Mouse (Mus musculus): ENCODE results near the gene Mcmbp. TPM values are rescaled to one million over a fixed set of nuclear protein-coding genes. Genes with fewer than 3 reads are reported as not detected.

Gene Mcmbp
- polyA plus RNA-seq (2015; fragmentation: Nextera tagmentation; extraction: Ambion mirVana): 53.4 and 57.9 TPM in 2 replicates

GRCm38 (mm10) chr7:128740334-128740733 lies at the start of gene Mcmbp:
TSS of gene Mcmbp (minus strand) at chr7:128740495.
- Histone ChIP-seq H3K9me3 (no peaks in the 10 kb centered on the region), H3K4me2 (replicated peaks) (peak within 1 kb of the TSS; percentile 73), H3K27ac (peak within 1 kb of the TSS; percentile 84), H3K27me3 (replicated peaks) (no peaks in the 10 kb centered on the region), H3K9ac (peak within 1 kb of the TSS; percentile 98), H3K36me3 (no peaks in the 10 kb centered on the region), H3K4me3 (replicated peaks) (peak within 1 kb of the TSS; percentile 99), H3K4me1 (replicated peaks) (peaks cover 10% of the 10 kb centered on the region)
- peak; percentile 89 for ATAC-seq
- WGBS: under 1% methylated on average over 35 of the region's 35 CpGs

GRCm38 (mm10) chr7:128790045-128790444 lies 49.8 kb upstream of the Mcmbp start:
- Histone ChIP-seq H3K9ac (no peak overlapping the region), H3K4me2 (replicated peaks) (no peak overlapping the region), H3K4me1 (replicated peaks) (no peaks in the 10 kb centered on the region), H3K36me3 (peaks cover 5% of the 10 kb centered on the region; the same call in 1 of the 2 replicates), H3K27ac (no peak overlapping the region), H3K9me3 (no peaks in the 10 kb centered on the region), H3K4me3 (replicated peaks) (no peak overlapping the region), H3K27me3 (replicated peaks) (no peaks in the 10 kb centered on the region)
- 80% methylated on average over 4 of the region's 4 CpGs for WGBS
- no peak for ATAC-seq

GRCm38 (mm10) chr7:128781846-128782245 lies 41.6 kb upstream of the Mcmbp start:
- no peak overlapping the region for H3K4me3 ChIP-seq (replicated peaks)
- no peak overlapping the region for H3K4me2 ChIP-seq (replicated peaks)
- no peak overlapping the region for H3K9ac ChIP-seq
- 89% methylated on average over 3 of the region's 3 CpGs for WGBS
- no peaks in the 10 kb centered on the region for H3K9me3 ChIP-seq
- peaks cover 30% of the 10 kb centered on the region for H3K36me3 ChIP-seq
- no peaks in the 10 kb centered on the region for H3K4me1 ChIP-seq (replicated peaks)
- H3K27me3 ChIP-seq (replicated peaks): no peaks in the 10 kb centered on the region
- no peak for ATAC-seq
- no peak overlapping the region for H3K27ac ChIP-seq

DNA sequence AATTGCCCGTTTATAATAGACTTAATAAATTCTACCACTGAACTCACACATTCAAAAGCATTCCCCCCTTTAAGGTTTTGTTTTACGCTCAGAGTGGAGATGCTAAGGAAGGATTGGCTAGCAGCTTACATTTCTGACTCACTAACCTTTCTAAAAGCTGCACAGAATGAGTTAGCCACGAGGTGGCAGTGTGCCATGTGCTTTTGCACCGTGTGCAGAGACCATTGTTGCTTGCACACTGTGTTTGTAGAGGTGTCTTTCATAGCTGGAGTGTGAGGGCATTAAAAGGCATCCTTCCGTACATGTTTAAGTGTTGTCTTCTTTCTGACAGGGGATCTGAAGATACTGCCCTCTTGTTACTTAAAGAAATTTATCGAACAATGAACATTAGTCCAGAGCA lies 39.0 kb upstream of the Mcmbp start:
- H3K4me3 ChIP-seq (replicated peaks): no peak overlapping the region
- 49% methylated on average over 6 of the region's 6 CpGs for WGBS
- H3K4me1 ChIP-seq (replicated peaks): no peaks in the 10 kb centered on the region
- no peak overlapping the region for H3K27ac ChIP-seq
- ATAC-seq: no peak
- no peak overlapping the region for H3K9ac ChIP-seq
- no peaks in the 10 kb centered on the region for H3K27me3 ChIP-seq (replicated peaks)
- peaks cover 37% of the 10 kb centered on the region for H3K36me3 ChIP-seq
- no peaks in the 10 kb centered on the region for H3K9me3 ChIP-seq
- H3K4me2 ChIP-seq (replicated peaks): no peak overlapping the region

- H3K4me1 ChIP-seq (replicated peaks): no peaks in the 10 kb centered on the region
- no peak overlapping the region for H3K4me3 ChIP-seq (replicated peaks)
- peaks cover 46% of the 10 kb centered on the region for H3K36me3 ChIP-seq
- no peak for ATAC-seq
- no peaks in the 10 kb centered on the region for H3K27me3 ChIP-seq (replicated peaks)
- H3K9ac ChIP-seq: no peak overlapping the region
- H3K4me2 ChIP-seq (replicated peaks): no peak overlapping the region
- no peaks in the 10 kb centered on the region for H3K9me3 ChIP-seq
- 83% methylated on average over 6 of the region's 6 CpGs for WGBS
- no peak overlapping the region for H3K27ac ChIP-seq
These were observed 36.9 kb upstream of the Mcmbp start for GRCm38 (mm10) chr7:128777201-128777600.

DNA sequence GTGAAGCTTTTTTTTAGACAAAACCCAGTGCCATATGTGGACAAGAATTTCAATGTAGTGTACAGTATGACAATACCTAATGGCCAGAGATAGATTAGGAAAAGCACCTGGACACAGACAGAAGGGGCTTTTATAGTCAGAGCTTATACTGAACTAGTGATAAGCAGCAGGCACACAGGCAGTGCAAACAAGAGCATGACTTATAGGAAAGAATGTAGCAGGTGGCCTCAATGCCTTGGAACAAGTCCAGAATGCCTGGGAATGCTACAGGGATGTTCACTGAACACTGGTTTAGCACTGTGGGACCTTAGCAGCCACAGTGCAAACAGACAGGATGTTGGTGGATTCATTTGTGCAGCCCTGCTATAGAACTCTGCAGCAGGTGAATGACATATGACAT lies 26.4 kb upstream of the Mcmbp start:
- peak; percentile 63 for ATAC-seq
- Histone ChIP-seq H3K27ac (no peak overlapping the region), H3K9me3 (no peaks in the 10 kb centered on the region), H3K4me3 (replicated peaks) (no peak overlapping the region), H3K9ac (no peak overlapping the region), H3K36me3 (peaks cover 30% of the 10 kb centered on the region), H3K4me1 (replicated peaks) (no peaks in the 10 kb centered on the region), H3K4me2 (replicated peaks) (no peak overlapping the region), H3K27me3 (replicated peaks) (no peaks in the 10 kb centered on the region)

- ATAC-seq: no peak
- no peak overlapping the region for H3K9ac ChIP-seq
- H3K4me1 ChIP-seq (replicated peaks): no peaks in the 10 kb centered on the region
- H3K27me3 ChIP-seq (replicated peaks): no peaks in the 10 kb centered on the region
- WGBS: 89% methylated on average over 4 of the region's 4 CpGs
- no peak overlapping the region for H3K27ac ChIP-seq
- H3K4me3 ChIP-seq (replicated peaks): no peak overlapping the region
- H3K9me3 ChIP-seq: no peaks in the 10 kb centered on the region
- H3K36me3 ChIP-seq: peaks cover 45% of the 10 kb centered on the region
- no peak overlapping the region for H3K4me2 ChIP-seq (replicated peaks)
These were observed 18.7 kb upstream of the Mcmbp start for GRCm38 (mm10) chr7:128758948-128759347.

DNA sequence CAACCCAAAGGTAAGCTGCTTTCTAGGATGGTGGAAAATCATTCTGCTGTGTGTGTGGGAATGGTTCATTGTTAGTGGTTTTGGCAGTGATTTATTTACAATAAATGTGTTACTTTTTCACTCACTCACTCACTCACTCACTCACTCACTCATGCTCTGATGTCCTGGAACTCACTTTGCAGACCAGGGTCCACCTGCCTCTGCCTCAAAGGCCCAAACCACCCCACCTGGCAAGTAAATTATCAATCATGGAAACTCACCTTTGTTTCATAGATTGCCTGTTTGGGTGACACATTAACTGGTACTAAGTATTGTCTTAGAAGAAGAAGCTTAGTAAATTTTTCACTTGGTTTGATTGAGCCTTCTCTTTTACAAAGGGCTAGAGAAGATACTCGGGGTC lies 15.1 kb upstream of the Mcmbp start:
- Histone ChIP-seq H3K27ac (no peak overlapping the region), H3K9me3 (no peaks in the 10 kb centered on the region), H3K4me2 (replicated peaks) (no peak overlapping the region), H3K36me3 (peaks cover 33% of the 10 kb centered on the region), H3K4me1 (replicated peaks) (no peaks in the 10 kb centered on the region), H3K27me3 (replicated peaks) (no peaks in the 10 kb centered on the region), H3K4me3 (replicated peaks) (no peak overlapping the region), H3K9ac (no peak overlapping the region)
- 82% methylated on average over 1 of the region's 1 CpGs for WGBS
- no peak for ATAC-seq

DNA sequence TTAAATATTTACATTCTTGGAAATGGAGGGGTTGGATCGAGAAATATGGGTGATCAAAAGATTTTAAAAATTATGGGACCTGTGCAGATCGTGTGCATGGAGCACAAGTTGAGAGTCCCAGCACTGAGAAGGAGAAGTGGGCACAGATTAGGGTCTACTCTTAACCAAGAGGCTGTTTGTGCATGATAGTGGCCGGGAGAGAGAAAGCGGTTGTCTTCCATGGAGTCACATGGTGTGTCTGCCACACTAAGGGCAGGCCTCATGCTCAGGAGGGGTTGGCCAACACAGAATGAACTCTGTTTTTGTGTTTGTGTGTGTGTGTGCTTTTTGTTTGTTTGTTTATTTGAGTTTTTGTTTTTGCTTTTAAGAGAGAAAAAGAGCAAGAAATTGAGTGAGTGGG lies 11.7 kb upstream of the Mcmbp start:
- peaks cover 25% of the 10 kb centered on the region; the same call in 1 of the 2 replicates for H3K36me3 ChIP-seq
- H3K27ac ChIP-seq: no peak overlapping the region

DNA sequence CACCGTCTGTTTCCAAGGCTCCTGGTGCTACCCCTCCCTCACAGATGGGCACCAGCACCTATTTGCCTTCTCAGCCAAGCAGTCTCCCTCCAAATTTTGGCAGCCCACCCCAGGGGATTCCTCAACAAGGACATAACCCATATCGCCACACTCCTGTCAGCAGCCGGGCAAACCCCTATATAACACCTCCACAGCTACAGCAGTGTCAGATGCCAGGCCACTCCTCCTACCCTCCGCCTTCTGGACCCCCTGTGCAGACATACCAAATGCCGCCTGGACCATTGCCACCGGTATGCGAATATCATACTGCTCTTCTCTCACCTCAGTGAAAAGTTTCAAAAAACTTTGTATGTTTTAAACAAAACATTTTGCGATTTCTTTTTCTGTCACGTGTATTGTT lies 10.0 kb upstream of the Mcmbp start:
- Histone ChIP-seq H3K27ac (no peak overlapping the region), H3K4me2 (replicated peaks) (no peak overlapping the region), H3K9ac (no peak overlapping the region), H3K27me3 (replicated peaks) (no peaks in the 10 kb centered on the region), H3K9me3 (no peaks in the 10 kb centered on the region), H3K36me3 (peaks cover 19% of the 10 kb centered on the region; the same call in 1 of the 2 replicates), H3K4me3 (replicated peaks) (no peak overlapping the region), H3K4me1 (replicated peaks) (peaks cover 28% of the 10 kb centered on the region)
- no peak for ATAC-seq
- 86% methylated on average over 9 of the region's 9 CpGs for WGBS

More for the DNA sequence above, 11.7 kb upstream of the Mcmbp start:
- no peak overlapping the region for H3K4me2 ChIP-seq (replicated peaks)
- WGBS: 73% methylated on average over 4 of the region's 4 CpGs
- H3K9me3 ChIP-seq: no peaks in the 10 kb centered on the region
- ATAC-seq: no peak
- H3K4me1 ChIP-seq (replicated peaks): peaks cover 17% of the 10 kb centered on the region; the same call in 1 of the 2 replicates
- no peak overlapping the region for H3K9ac ChIP-seq
- H3K4me3 ChIP-seq (replicated peaks): no peak overlapping the region
- H3K27me3 ChIP-seq (replicated peaks): no peaks in the 10 kb centered on the region

DNA sequence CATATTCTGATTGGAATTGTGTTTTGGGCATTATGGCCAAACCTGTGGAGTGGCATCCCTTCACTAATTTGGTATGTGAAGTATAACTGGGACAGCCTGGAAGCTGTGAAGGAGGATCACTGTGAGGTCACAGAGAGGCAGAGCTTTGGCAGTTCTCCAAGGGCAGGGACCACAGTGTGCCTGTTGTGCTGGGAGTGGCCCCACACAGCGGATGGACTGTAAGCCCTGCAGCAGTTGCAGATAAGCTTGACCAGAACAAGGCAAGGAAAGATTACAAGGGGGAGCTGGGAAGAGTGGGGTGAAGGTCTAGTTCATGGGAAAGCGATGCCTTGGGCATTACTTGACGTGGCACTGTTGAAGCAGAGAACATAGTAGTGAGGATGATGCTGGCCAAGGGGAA lies 8.5 kb upstream of the Mcmbp start:
- Histone ChIP-seq H3K27ac (no peak overlapping the region), H3K4me3 (replicated peaks) (no peak overlapping the region)

GRCm38 (mm10) chr7:128746151-128746550 lies 5.9 kb upstream of the Mcmbp start:
- Histone ChIP-seq H3K27me3 (replicated peaks) (no peaks in the 10 kb centered on the region), H3K4me2 (replicated peaks) (peak overlapping the region; percentile 80), H3K4me3 (replicated peaks) (no peak overlapping the region), H3K9me3 (no peaks in the 10 kb centered on the region), H3K9ac (peak overlapping the region; percentile 81), H3K27ac (no peak overlapping the region), H3K4me1 (replicated peaks) (peaks cover 28% of the 10 kb centered on the region), H3K36me3 (0 out of 2 replicates have a peak, but pooled peaks cover 5% of the 10 kb centered on the region)
- no peak for ATAC-seq
- WGBS: 79% methylated on average over 10 of the region's 10 CpGs

More for the DNA sequence above, 8.5 kb upstream of the Mcmbp start:
- 48% methylated on average over 3 of the region's 3 CpGs for WGBS
- Histone ChIP-seq H3K9me3 (no peaks in the 10 kb centered on the region), H3K27me3 (replicated peaks) (no peaks in the 10 kb centered on the region), H3K36me3 (0 out of 2 replicates have a peak, but pooled peaks cover 9% of the 10 kb centered on the region), H3K4me2 (replicated peaks) (no peak overlapping the region), H3K9ac (no peak overlapping the region), H3K4me1 (replicated peaks) (peaks cover 28% of the 10 kb centered on the region)
- peak; percentile 39 for ATAC-seq

DNA sequence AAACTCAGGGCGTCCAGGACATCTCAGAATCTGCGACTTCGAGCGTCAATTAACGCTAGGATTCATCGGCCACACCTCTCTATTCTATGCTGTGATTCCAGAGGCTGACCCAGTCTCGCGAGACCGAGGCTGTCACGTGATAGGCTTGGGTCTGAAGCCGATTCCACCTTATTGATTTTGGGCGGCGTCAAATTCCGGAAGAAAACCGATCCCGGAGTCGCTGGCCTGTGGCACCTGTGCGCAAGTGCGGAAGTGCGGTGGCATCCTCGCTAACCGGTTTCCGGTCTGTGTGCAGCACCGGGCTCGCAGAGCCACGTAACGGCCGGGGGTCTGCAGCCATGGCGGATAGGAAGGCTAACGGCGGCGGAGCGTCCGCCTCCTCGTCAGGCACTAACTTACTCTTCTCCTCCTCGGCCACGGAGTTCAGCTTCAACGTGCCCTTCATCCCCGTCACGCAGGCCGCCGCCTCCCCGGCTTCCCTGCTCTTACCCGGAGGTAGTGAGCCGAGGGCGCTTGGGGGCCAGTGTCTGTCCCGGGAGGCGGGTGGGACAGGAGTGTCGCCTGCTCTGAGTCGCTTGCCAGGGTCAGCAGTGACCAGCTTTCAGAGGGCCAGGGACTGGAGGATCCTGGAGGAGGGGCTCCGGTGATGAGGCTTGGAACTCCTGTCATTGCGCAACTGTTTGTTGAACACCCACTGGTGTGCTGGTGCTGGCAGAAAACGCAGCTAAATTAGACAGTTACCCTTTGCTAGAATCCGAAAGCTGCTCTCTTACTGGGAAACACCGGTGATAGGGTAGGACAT lies 4.6 kb upstream of the Mcmbp start, which contains the start of gene Sec23ip:
Gene Sec23ip, plus strand, starts transcription at position 260 of the 802 bp plus-strand sequence.
- peak within 1 kb of the TSS; percentile 80 for H3K4me2 ChIP-seq (replicated peaks)
- no peaks in the 10 kb centered on the region for H3K9me3 ChIP-seq
- peak within 1 kb of the TSS; percentile 81 for H3K9ac ChIP-seq
- peaks cover 28% of the 10 kb centered on the region for H3K4me1 ChIP-seq (replicated peaks)
- H3K27ac ChIP-seq: peak within 1 kb of the TSS; percentile 66; the same call in 1 of the 2 replicates
- H3K36me3 ChIP-seq: no peaks in the 10 kb centered on the region
- WGBS: under 1% methylated on average over 55 of the region's 55 CpGs
- H3K4me3 ChIP-seq (replicated peaks): peak within 1 kb of the TSS; percentile 92
- peak; percentile 88 for ATAC-seq
- H3K27me3 ChIP-seq (replicated peaks): no peaks in the 10 kb centered on the region

All from intestine, embryonic 15.5 days (tissue).